Mouse (Mus musculus): ENCODE measurements at regions not wholly inside any gene's neighbourhood (a gene's known extent, or its start where the extent isn't known, plus 50 kb on each side); places are given as distances from the start of the nearest gene placed in this dataset.

- H3K9ac ChIP-seq, result no peak overlapping the region
- no peak for ATAC-seq (ENCODE audit: low FRiP score, low read depth)
- H3K4me3 ChIP-seq, result no peak overlapping the region
- H3K27ac ChIP-seq (replicated peaks), result no peak overlapping the region
- no peaks in the 10 kb centered on the region for H3K9me3 ChIP-seq
- no peaks in the 10 kb centered on the region for H3K4me1 ChIP-seq (replicated peaks)
- no peaks in the 10 kb centered on the region for H3K36me3 ChIP-seq
- WGBS, result 74% methylated on average over 2 of the region's 2 CpGs
- no peak overlapping the region for H3K4me2 ChIP-seq
- no peaks in the 10 kb centered on the region for H3K27me3 ChIP-seq
Measured at GRCm38 (mm10) chr5:12856869-12857268, 268.3 kb upstream of the Sema3a start.

GRCm38 (mm10) chr5:12868355-12869217 is 256.6 kb upstream of the Sema3a start:
- no peak for ATAC-seq (ENCODE audit: low FRiP score, low read depth)

DNA sequence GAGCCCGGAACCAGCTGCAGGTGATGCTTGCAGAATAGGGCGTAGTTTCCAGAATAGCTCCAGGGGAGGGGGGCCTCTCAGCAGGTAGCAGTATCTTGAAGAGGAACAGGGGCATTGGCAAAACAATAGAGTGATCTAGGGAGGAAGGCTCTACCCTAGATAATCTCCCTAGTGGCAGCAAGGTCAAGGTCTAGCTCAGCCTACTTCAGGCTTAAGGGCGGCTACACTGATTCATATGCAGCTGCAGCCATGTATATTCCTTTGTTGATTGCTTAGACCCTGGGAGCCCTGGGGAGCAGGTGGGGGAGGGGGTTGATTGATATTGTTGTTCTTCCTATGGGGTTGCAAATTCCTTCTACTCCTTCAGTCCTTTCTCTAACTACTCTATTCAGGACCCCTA is 252.3 kb upstream of the Sema3a start:
- Histone ChIP-seq H3K27ac (replicated peaks) (no peak overlapping the region), H3K27me3 (no peaks in the 10 kb centered on the region), H3K4me3 (no peak overlapping the region), H3K36me3 (no peaks in the 10 kb centered on the region), H3K9ac (no peak overlapping the region), H3K4me1 (replicated peaks) (no peaks in the 10 kb centered on the region), H3K4me2 (no peak overlapping the region), H3K9me3 (no peaks in the 10 kb centered on the region)
- ATAC-seq (ENCODE audit: low FRiP score, low read depth), result no peak
- WGBS, result 83% methylated on average over 3 of the region's 3 CpGs

More at GRCm38 (mm10) chr5:12868355-12869217, 256.6 kb upstream of the Sema3a start:
- WGBS, result 37% methylated on average over 3 of the region's 3 CpGs
- Histone ChIP-seq H3K9ac (no peak overlapping the region), H3K27me3 (no peaks in the 10 kb centered on the region), H3K9me3 (no peaks in the 10 kb centered on the region), H3K4me2 (no peak overlapping the region), H3K4me1 (replicated peaks) (no peaks in the 10 kb centered on the region), H3K4me3 (no peak overlapping the region), H3K27ac (replicated peaks) (no peak overlapping the region), H3K36me3 (no peaks in the 10 kb centered on the region)

- WGBS, result 91% methylated on average over 6 of the region's 6 CpGs
Measured at GRCm38 (mm10) chr5:12877595-12878296, 247.5 kb upstream of the Sema3a start.

GRCm38 (mm10) chr5:12892333-12892732 is 232.9 kb upstream of the Sema3a start:
- no peak overlapping the region for H3K9ac ChIP-seq
- no peak overlapping the region for H3K4me3 ChIP-seq
- no peaks in the 10 kb centered on the region for H3K9me3 ChIP-seq
- no peaks in the 10 kb centered on the region for H3K27me3 ChIP-seq
- no peak overlapping the region for H3K4me2 ChIP-seq
- no peaks in the 10 kb centered on the region for H3K4me1 ChIP-seq (replicated peaks)
- ATAC-seq (ENCODE audit: low FRiP score, low read depth), result no peak
- no peaks in the 10 kb centered on the region for H3K36me3 ChIP-seq
- no peak overlapping the region for H3K27ac ChIP-seq (replicated peaks)

More at GRCm38 (mm10) chr5:12877595-12878296, 247.5 kb upstream of the Sema3a start:
- Histone ChIP-seq H3K4me1 (replicated peaks) (no peaks in the 10 kb centered on the region), H3K36me3 (no peaks in the 10 kb centered on the region), H3K9me3 (no peaks in the 10 kb centered on the region), H3K27me3 (no peaks in the 10 kb centered on the region), H3K27ac (replicated peaks) (no peak overlapping the region), H3K4me2 (no peak overlapping the region), H3K9ac (no peak overlapping the region), H3K4me3 (no peak overlapping the region)
- no peak for ATAC-seq (ENCODE audit: low FRiP score, low read depth)

- WGBS, result 86% methylated on average over 2 of the region's 2 CpGs
- no peak overlapping the region for H3K27ac ChIP-seq (replicated peaks)
- no peak overlapping the region for H3K4me2 ChIP-seq
- no peaks in the 10 kb centered on the region for H3K36me3 ChIP-seq
- H3K9ac ChIP-seq, result no peak overlapping the region
- ATAC-seq (ENCODE audit: low FRiP score, low read depth), result no peak
- no peaks in the 10 kb centered on the region for H3K9me3 ChIP-seq
- H3K27me3 ChIP-seq, result no peaks in the 10 kb centered on the region
- no peaks in the 10 kb centered on the region for H3K4me1 ChIP-seq (replicated peaks)
- no peak overlapping the region for H3K4me3 ChIP-seq
Measured at GRCm38 (mm10) chr5:12894638-12895037, 230.6 kb upstream of the Sema3a start.

GRCm38 (mm10) chr5:12910741-12911140 is 214.5 kb upstream of the Sema3a start:
- Histone ChIP-seq H3K9me3 (no peaks in the 10 kb centered on the region), H3K36me3 (no peaks in the 10 kb centered on the region), H3K27ac (replicated peaks) (no peak overlapping the region), H3K4me2 (no peak overlapping the region), H3K9ac (no peak overlapping the region), H3K27me3 (no peaks in the 10 kb centered on the region), H3K4me1 (replicated peaks) (no peaks in the 10 kb centered on the region), H3K4me3 (no peak overlapping the region)
- no peak for ATAC-seq (ENCODE audit: low FRiP score, low read depth)

DNA sequence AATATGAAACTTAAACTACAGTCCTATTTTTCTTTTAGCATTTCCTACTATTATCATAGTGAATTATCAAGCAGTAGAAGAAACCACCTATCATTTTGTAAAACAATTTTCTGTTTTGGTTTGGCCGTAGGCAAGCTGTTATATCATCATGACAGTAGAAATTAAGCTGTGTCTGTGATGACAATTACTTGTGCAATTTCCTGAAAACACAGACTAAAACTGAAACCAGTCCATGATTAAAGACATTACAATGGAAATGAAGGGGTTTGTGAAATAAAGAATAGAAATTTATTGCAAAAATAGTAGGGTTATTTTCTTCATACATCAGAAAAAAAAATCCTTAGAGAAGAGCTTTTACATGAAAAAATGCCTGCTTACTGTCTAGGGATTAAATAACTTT is 210.8 kb upstream of the Sema3a start:
- WGBS, result 78% methylated on average over 1 of the region's 1 CpGs

DNA sequence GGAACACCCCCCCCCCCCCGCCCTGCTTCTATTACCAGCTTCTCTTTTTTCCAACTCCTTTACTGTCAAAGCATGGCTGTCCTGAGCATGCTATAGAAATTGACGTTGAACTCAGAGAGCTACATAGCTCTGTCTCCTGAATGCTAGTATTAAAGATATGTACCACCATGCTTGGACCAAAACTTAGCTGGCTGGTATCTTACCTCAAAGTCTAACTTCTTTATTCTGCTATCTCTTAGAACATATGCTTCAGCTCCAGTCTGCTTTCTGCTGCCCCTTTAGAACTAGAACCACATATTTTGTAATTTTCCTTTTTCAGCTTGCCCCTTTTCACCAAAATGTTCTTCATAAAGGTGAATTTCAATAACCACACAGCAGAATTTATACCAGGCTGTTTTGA is 205.9 kb upstream of the Sema3a start:
- Histone ChIP-seq H3K9me3 (no peaks in the 10 kb centered on the region), H3K4me3 (no peak overlapping the region), H3K4me1 (replicated peaks) (no peaks in the 10 kb centered on the region), H3K36me3 (no peaks in the 10 kb centered on the region), H3K27me3 (no peaks in the 10 kb centered on the region), H3K4me2 (no peak overlapping the region), H3K9ac (no peak overlapping the region), H3K27ac (replicated peaks) (no peak overlapping the region)
- 85% methylated on average over 2 of the region's 2 CpGs for WGBS
- ATAC-seq (ENCODE audit: low FRiP score, low read depth), result no peak

More for the DNA sequence above, 210.8 kb upstream of the Sema3a start:
- no peak for ATAC-seq (ENCODE audit: low FRiP score, low read depth)
- Histone ChIP-seq H3K4me2 (no peak overlapping the region), H3K4me1 (replicated peaks) (no peaks in the 10 kb centered on the region), H3K4me3 (no peak overlapping the region), H3K9me3 (no peaks in the 10 kb centered on the region), H3K9ac (no peak overlapping the region), H3K27ac (replicated peaks) (no peak overlapping the region), H3K36me3 (no peaks in the 10 kb centered on the region), H3K27me3 (no peaks in the 10 kb centered on the region)

- H3K4me2 ChIP-seq, result no peak overlapping the region
- H3K4me1 ChIP-seq (replicated peaks), result no peaks in the 10 kb centered on the region
- no peaks in the 10 kb centered on the region for H3K9me3 ChIP-seq
- H3K27me3 ChIP-seq, result no peaks in the 10 kb centered on the region
- no peak overlapping the region for H3K9ac ChIP-seq
- ATAC-seq (ENCODE audit: low FRiP score, low read depth), result no peak
- no peaks in the 10 kb centered on the region for H3K36me3 ChIP-seq
- no peak overlapping the region for H3K27ac ChIP-seq (replicated peaks)
- no peak overlapping the region for H3K4me3 ChIP-seq
Measured at GRCm38 (mm10) chr5:12922889-12923288, 202.3 kb upstream of the Sema3a start.

GRCm38 (mm10) chr5:12925466-12925865 is 199.7 kb upstream of the Sema3a start:
- no peak for ATAC-seq (ENCODE audit: low FRiP score, low read depth)
- Histone ChIP-seq H3K27ac (replicated peaks) (no peak overlapping the region), H3K4me1 (replicated peaks) (no peaks in the 10 kb centered on the region), H3K36me3 (no peaks in the 10 kb centered on the region), H3K4me2 (no peak overlapping the region), H3K27me3 (no peaks in the 10 kb centered on the region), H3K9me3 (no peaks in the 10 kb centered on the region), H3K4me3 (no peak overlapping the region), H3K9ac (no peak overlapping the region)

DNA sequence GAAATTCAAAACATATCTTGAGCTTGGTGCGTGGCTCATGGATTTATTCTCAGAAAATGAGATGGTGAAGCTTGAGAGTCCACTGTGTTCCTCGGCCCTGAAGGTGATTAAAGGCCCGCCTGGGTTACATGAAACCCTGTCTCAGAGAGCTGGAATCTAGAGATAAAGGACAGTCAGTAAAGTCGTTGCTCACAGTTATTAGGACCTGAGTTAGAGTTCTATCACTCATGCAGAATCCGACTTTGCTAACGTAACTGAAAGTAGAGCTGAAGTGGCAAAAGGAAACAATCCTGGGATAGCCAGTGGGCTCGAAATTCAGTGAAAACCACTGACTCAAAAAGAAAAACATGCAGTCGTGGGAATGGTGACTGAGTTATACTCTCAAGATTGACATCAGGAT is 198.9 kb upstream of the Sema3a start:
- Histone ChIP-seq H3K9ac (no peak overlapping the region), H3K4me1 (replicated peaks) (no peaks in the 10 kb centered on the region), H3K27me3 (no peaks in the 10 kb centered on the region), H3K27ac (replicated peaks) (no peak overlapping the region), H3K36me3 (no peaks in the 10 kb centered on the region), H3K4me3 (no peak overlapping the region), H3K9me3 (no peaks in the 10 kb centered on the region), H3K4me2 (no peak overlapping the region)
- ATAC-seq (ENCODE audit: low FRiP score, low read depth), result no peak
- WGBS, result 87% methylated on average over 8 of the region's 8 CpGs

Data from hindbrain, embryonic 15.5 days (tissue).